Mouse (Mus musculus): ENCODE measurements around the gene Agpat4. TPM values are rescaled to one million over a fixed set of nuclear protein-coding genes. Genes with fewer than 3 reads are reported as not detected.

Gene Agpat4
- polyA plus RNA-seq, 1 experiment from 2014 or later, result 43.7 TPM

- H3K27ac ChIP-seq (replicated peaks), result no peak overlapping the region
- no peaks in the 10 kb centered on the region for H3K27me3 ChIP-seq (ENCODE audit: low read depth, poor library complexity, severe bottlenecking)
- H3K4me3 ChIP-seq, result no peak overlapping the region
- H3K9me3 ChIP-seq (replicated peaks), result no peaks in the 10 kb centered on the region
- 94% methylated on average over 5 of the region's 5 CpGs for WGBS
- H3K36me3 ChIP-seq, result peaks cover 85% of the 10 kb centered on the region
- H3K4me1 ChIP-seq, result peaks cover 7% of the 10 kb centered on the region; the same call in 1 of the 2 replicates
- no peak for DNase-seq (ENCODE audit: low spot score)
These were observed 12.7 kb downstream of the Agpat4 start for GRCm38 (mm10) chr17:12131171-12131570.

GRCm38 (mm10) chr17:12131581-12131980 lies 13.1 kb downstream of the Agpat4 start:
- DNase-seq (ENCODE audit: low spot score), result no peak
- peaks cover 6% of the 10 kb centered on the region; the same call in 1 of the 2 replicates for H3K4me1 ChIP-seq
- peaks cover 81% of the 10 kb centered on the region for H3K36me3 ChIP-seq
- no peak overlapping the region for H3K4me3 ChIP-seq
- H3K9me3 ChIP-seq (replicated peaks), result no peaks in the 10 kb centered on the region
- H3K27me3 ChIP-seq (ENCODE audit: low read depth, poor library complexity, severe bottlenecking), result no peaks in the 10 kb centered on the region
- no peak overlapping the region for H3K27ac ChIP-seq (replicated peaks)
- WGBS, result 93% methylated on average over 7 of the region's 7 CpGs

- Histone ChIP-seq H3K4me1 (no peaks in the 10 kb centered on the region), H3K36me3 (peaks cover 68% of the 10 kb centered on the region), H3K27me3 (ENCODE audit: low read depth, poor library complexity, severe bottlenecking) (no peaks in the 10 kb centered on the region), H3K4me3 (no peak overlapping the region), H3K9me3 (replicated peaks) (no peaks in the 10 kb centered on the region), H3K27ac (replicated peaks) (no peak overlapping the region)
- DNase-seq (ENCODE audit: low spot score), result no peak
- 93% methylated on average over 3 of the region's 3 CpGs for WGBS
These were observed 14.4 kb downstream of the Agpat4 start for GRCm38 (mm10) chr17:12132904-12133303.

GRCm38 (mm10) chr17:12133985-12134384 lies 15.5 kb downstream of the Agpat4 start:
- 95% methylated on average over 8 of the region's 8 CpGs for WGBS
- DNase-seq (ENCODE audit: low spot score), result no peak
- no peak overlapping the region for H3K27ac ChIP-seq (replicated peaks)
- H3K36me3 ChIP-seq, result peaks cover 69% of the 10 kb centered on the region
- no peaks in the 10 kb centered on the region for H3K4me1 ChIP-seq
- no peaks in the 10 kb centered on the region for H3K9me3 ChIP-seq (replicated peaks)
- H3K4me3 ChIP-seq, result no peak overlapping the region
- no peaks in the 10 kb centered on the region for H3K27me3 ChIP-seq (ENCODE audit: low read depth, poor library complexity, severe bottlenecking)

GRCm38 (mm10) chr17:12134975-12135633 lies 16.6 kb downstream of the Agpat4 start:
- Histone ChIP-seq H3K27me3 (ENCODE audit: low read depth, poor library complexity, severe bottlenecking) (no peaks in the 10 kb centered on the region), H3K9me3 (replicated peaks) (no peaks in the 10 kb centered on the region), H3K27ac (replicated peaks) (no peak overlapping the region), H3K36me3 (peaks cover 72% of the 10 kb centered on the region), H3K4me1 (no peaks in the 10 kb centered on the region), H3K4me3 (no peak overlapping the region)
- no peak for DNase-seq (ENCODE audit: low spot score)
- WGBS, result 93% methylated on average over 12 of the region's 12 CpGs

- Histone ChIP-seq H3K27ac (replicated peaks) (no peak overlapping the region), H3K36me3 (peaks cover 52% of the 10 kb centered on the region), H3K9me3 (replicated peaks) (no peaks in the 10 kb centered on the region), H3K4me1 (no peaks in the 10 kb centered on the region), H3K4me3 (no peak overlapping the region), H3K27me3 (ENCODE audit: low read depth, poor library complexity, severe bottlenecking) (no peaks in the 10 kb centered on the region)
- no peak for DNase-seq (ENCODE audit: low spot score)
- 97% methylated on average over 6 of the region's 6 CpGs for WGBS
These were observed 19.9 kb downstream of the Agpat4 start for GRCm38 (mm10) chr17:12138355-12138754.

- Histone ChIP-seq H3K36me3 (peaks cover 29% of the 10 kb centered on the region), H3K4me1 (no peaks in the 10 kb centered on the region), H3K4me3 (no peak overlapping the region), H3K27ac (replicated peaks) (no peak overlapping the region), H3K9me3 (replicated peaks) (no peaks in the 10 kb centered on the region), H3K27me3 (ENCODE audit: low read depth, poor library complexity, severe bottlenecking) (no peaks in the 10 kb centered on the region)
- 96% methylated on average over 5 of the region's 5 CpGs for WGBS
- no peak for DNase-seq (ENCODE audit: low spot score)
These were observed 25.5 kb downstream of the Agpat4 start for GRCm38 (mm10) chr17:12143948-12144364.

GRCm38 (mm10) chr17:12146132-12146681 lies 27.7 kb downstream of the Agpat4 start:
- no peaks in the 10 kb centered on the region for H3K27me3 ChIP-seq (ENCODE audit: low read depth, poor library complexity, severe bottlenecking)
- WGBS, result 92% methylated on average over 5 of the region's 5 CpGs
- H3K4me3 ChIP-seq, result no peak overlapping the region
- H3K9me3 ChIP-seq (replicated peaks), result no peaks in the 10 kb centered on the region
- no peaks in the 10 kb centered on the region for H3K4me1 ChIP-seq
- peaks cover 25% of the 10 kb centered on the region for H3K36me3 ChIP-seq
- H3K27ac ChIP-seq (replicated peaks), result no peak overlapping the region
- no peak for DNase-seq (ENCODE audit: low spot score)

- no peaks in the 10 kb centered on the region for H3K9me3 ChIP-seq (replicated peaks)
- H3K4me1 ChIP-seq, result no peaks in the 10 kb centered on the region
- peaks cover 38% of the 10 kb centered on the region for H3K36me3 ChIP-seq
- H3K4me3 ChIP-seq, result no peak overlapping the region
- no peak overlapping the region for H3K27ac ChIP-seq (replicated peaks)
- WGBS, result 94% methylated on average over 4 of the region's 4 CpGs
- H3K27me3 ChIP-seq (ENCODE audit: low read depth, poor library complexity, severe bottlenecking), result no peaks in the 10 kb centered on the region
- DNase-seq (ENCODE audit: low spot score), result no peak
These were observed 29.3 kb downstream of the Agpat4 start for GRCm38 (mm10) chr17:12147830-12148229.

- no peak overlapping the region for H3K4me3 ChIP-seq
- peaks cover 54% of the 10 kb centered on the region for H3K36me3 ChIP-seq
- 89% methylated on average over 6 of the region's 6 CpGs for WGBS
- no peak for DNase-seq (ENCODE audit: low spot score)
- no peak overlapping the region for H3K27ac ChIP-seq (replicated peaks)
- H3K9me3 ChIP-seq (replicated peaks), result no peaks in the 10 kb centered on the region
- H3K27me3 ChIP-seq (ENCODE audit: low read depth, poor library complexity, severe bottlenecking), result no peaks in the 10 kb centered on the region
- H3K4me1 ChIP-seq, result no peaks in the 10 kb centered on the region
These were observed 30.8 kb downstream of the Agpat4 start for GRCm38 (mm10) chr17:12149232-12149861.

- Histone ChIP-seq H3K4me1 (no peaks in the 10 kb centered on the region), H3K9me3 (replicated peaks) (no peaks in the 10 kb centered on the region), H3K27me3 (ENCODE audit: low read depth, poor library complexity, severe bottlenecking) (no peaks in the 10 kb centered on the region), H3K4me3 (no peak overlapping the region), H3K36me3 (peaks cover 64% of the 10 kb centered on the region), H3K27ac (replicated peaks) (no peak overlapping the region)
- 95% methylated on average over 2 of the region's 2 CpGs for WGBS
- DNase-seq (ENCODE audit: low spot score), result no peak
These were observed 32.5 kb downstream of the Agpat4 start for GRCm38 (mm10) chr17:12150970-12151369.

- Histone ChIP-seq H3K36me3 (peaks cover 73% of the 10 kb centered on the region), H3K27ac (replicated peaks) (no peak overlapping the region), H3K27me3 (ENCODE audit: low read depth, poor library complexity, severe bottlenecking) (no peaks in the 10 kb centered on the region)
These were observed 35.8 kb downstream of the Agpat4 start for GRCm38 (mm10) chr17:12154260-12154659.

GRCm38 (mm10) chr17:12155236-12155635 lies 36.7 kb downstream of the Agpat4 start:
- no peak overlapping the region for H3K4me3 ChIP-seq
- H3K4me1 ChIP-seq, result no peaks in the 10 kb centered on the region
- H3K27me3 ChIP-seq (ENCODE audit: low read depth, poor library complexity, severe bottlenecking), result no peaks in the 10 kb centered on the region
- no peak for DNase-seq (ENCODE audit: low spot score)
- no peak overlapping the region for H3K27ac ChIP-seq (replicated peaks)
- H3K9me3 ChIP-seq (replicated peaks), result no peaks in the 10 kb centered on the region
- H3K36me3 ChIP-seq, result peaks cover 73% of the 10 kb centered on the region
- WGBS, result 89% methylated on average over 6 of the region's 6 CpGs

More at GRCm38 (mm10) chr17:12154260-12154659, 35.8 kb downstream of the Agpat4 start:
- Histone ChIP-seq H3K4me1 (no peaks in the 10 kb centered on the region), H3K4me3 (no peak overlapping the region), H3K9me3 (replicated peaks) (no peaks in the 10 kb centered on the region)
- no peak for DNase-seq (ENCODE audit: low spot score)
- WGBS, result 83% methylated on average over 2 of the region's 2 CpGs
